Mouse (Mus musculus) MEL (cell line): Measurements from ENCODE around the gene Olfr1368.

Experiments
- CTCF ChIP-seq, 3 experiments: IDR thresholded peaks in 2 of 3; conservative IDR thresholded peaks in 1 of 3; 2 replicates each; pipeline ENCODE4 v1.5.1; 2011 to 2012; ENCODE audit warnings: low read length in 3 of 3, low read depth in 2 of 3, mild to moderate bottlenecking in 2 of 3, improper control_type of control experiment in 1 of 3, inconsistent platforms in 1 of 3, mixed read lengths in 1 of 3, moderate library complexity in 1 of 3; ENCODE audit not compliant: control insufficient read depth in 1 of 3, insufficient read depth in 1 of 3, poor library complexity in 1 of 3, severe bottlenecking in 1 of 3
- EP300 ChIP-seq, 2 experiments: IDR thresholded peaks; 2 replicates each; pipeline ENCODE4 v1.6.1; 2011; ENCODE audit warnings: improper control_type of control experiment in 2 of 2, low read length in 2 of 2, low read depth in 1 of 2, mild to moderate bottlenecking in 1 of 2
- KAT2A ChIP-seq: conservative IDR thresholded peaks from 2 replicates; pipeline ENCODE4 v1.6.1; 2012; ENCODE audit warnings: low read depth, low read length, improper control_type of control experiment, inconsistent platforms
- MAX ChIP-seq: IDR thresholded peaks from 2 replicates; pipeline ENCODE4 v1.6.1; 2011; ENCODE audit warnings: low read length, improper control_type of control experiment
- MAZ ChIP-seq: IDR thresholded peaks from 2 replicates; pipeline ENCODE4 v1.6.1; 2012; ENCODE audit warnings: low read depth, mild to moderate bottlenecking, inconsistent platforms, low read length, improper control_type of control experiment
- MYC ChIP-seq: IDR thresholded peaks from 2 replicates; pipeline ENCODE4 v1.6.1; 2011; ENCODE audit warnings: low read depth, mild to moderate bottlenecking, low read length, improper control_type of control experiment, moderate library complexity
- POLR2A ChIP-seq, 2 experiments: IDR thresholded peaks; 2 replicates each; pipeline ENCODE4 v1.6.1; 2011 to 2012; ENCODE audit warnings: low read length in 2 of 2, mild to moderate bottlenecking in 2 of 2, control low read depth in 1 of 2, improper control_type of control experiment in 1 of 2, low read depth in 1 of 2, moderate library complexity in 1 of 2; ENCODE audit not compliant: control insufficient read depth in 1 of 2, insufficient read depth in 1 of 2, poor library complexity in 1 of 2
- POLR2AphosphoS5 ChIP-seq: IDR thresholded peaks from 2 replicates; pipeline ENCODE4 v1.6.1; 2012; ENCODE audit warnings: low read depth, borderline replicate concordance, mild to moderate bottlenecking, inconsistent platforms, low read length, moderate library complexity, mixed read lengths
- USF2 ChIP-seq, 2 experiments: IDR thresholded peaks; 2 replicates each; pipeline ENCODE4 v1.6.1; 2011 to 2012; ENCODE audit warnings: improper control_type of control experiment in 2 of 2, low read length in 2 of 2, borderline replicate concordance in 1 of 2, inconsistent platforms in 1 of 2, low read depth in 1 of 2, mild to moderate bottlenecking in 1 of 2; ENCODE audit not compliant: insufficient read depth in 1 of 2
- ZNF384 ChIP-seq: IDR thresholded peaks from 2 replicates; pipeline ENCODE4 v1.6.1; 2012; ENCODE audit warnings: low read depth, mild to moderate bottlenecking, inconsistent platforms, low read length, improper control_type of control experiment

DNA sequence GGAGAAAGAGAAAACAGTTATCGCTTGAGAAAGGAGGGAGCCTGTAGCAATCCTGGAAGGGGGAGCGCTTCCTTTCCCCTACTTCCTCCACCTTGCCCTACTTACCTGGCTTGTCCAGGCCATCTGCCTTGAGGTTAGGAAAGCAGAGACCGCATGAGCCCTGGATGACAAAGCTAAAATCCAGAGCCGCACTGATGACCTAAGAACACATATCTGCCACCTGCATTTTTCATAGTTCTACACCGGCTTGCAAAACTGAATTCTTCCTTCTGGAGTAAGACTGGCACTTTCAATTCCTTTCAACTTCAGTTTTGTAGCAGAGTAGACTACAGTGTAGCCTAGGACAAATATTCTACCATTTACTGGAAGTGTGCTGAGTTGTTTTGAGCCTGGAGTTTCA lies 32.7 kb upstream of the Olfr1368 start:
- no peak for TF ChIP-seq MAX
- TF ChIP-seq POLR2A (IDR thresholded peaks at IDR 0.05; ENCODE audit: control insufficient read depth in 1 of 2, insufficient read depth in 1 of 2, low read depth in 1 of 2, low read length in 2 of 2, poor library complexity in 1 of 2): no peak
- no peak for TF ChIP-seq CTCF (IDR thresholded peaks at IDR 0.05 in 2 of 3, conservative IDR thresholded peaks at IDR 0.05 in 1 of 3; ENCODE audit: control insufficient read depth in 1 of 3, insufficient read depth in 1 of 3, low read depth in 2 of 3, low read length in 3 of 3, poor library complexity in 1 of 3, severe bottlenecking in 1 of 3)
- TF ChIP-seq MAZ: no peak
- no peak for TF ChIP-seq USF2 (IDR thresholded peaks at IDR 0.05; ENCODE audit: borderline replicate concordance in 1 of 2, insufficient read depth in 1 of 2, low read depth in 1 of 2, low read length in 2 of 2)
- TF ChIP-seq KAT2A: no peak
- no peak for TF ChIP-seq EP300 (IDR thresholded peaks at IDR 0.05; ENCODE audit: low read depth in 1 of 2, low read length in 2 of 2)
- TF ChIP-seq MYC: no peak
- no peak for TF ChIP-seq ZNF384
- no peak for TF ChIP-seq POLR2AphosphoS5
